Mouse (Mus musculus): ENCODE measurements around the gene Prdm11.

The Prdm11 gene

GRCm38 (mm10) chr2:92931061-92931460, 114.9 kb downstream of the Prdm11 start:
- no peak for DNase-seq (ENCODE audit: low spot score in 2 of 2)

GRCm38 (mm10) chr2:92929696-92930095, 116.3 kb downstream of the Prdm11 start:
- no peak for DNase-seq (ENCODE audit: low spot score in 2 of 2)

GRCm38 (mm10) chr2:92924677-92925259, 121.2 kb downstream of the Prdm11 start:
- no peak for DNase-seq (ENCODE audit: low spot score in 2 of 2)

- DNase-seq (ENCODE audit: low spot score in 2 of 2), result no peak
Measured at GRCm38 (mm10) chr2:92920709-92921108, 125.3 kb downstream of the Prdm11 start.

GRCm38 (mm10) chr2:92917405-92918142, 128.4 kb downstream of the Prdm11 start:
- DNase-seq (ENCODE audit: low spot score in 2 of 2), result no peak

GRCm38 (mm10) chr2:92915659-92916631, 130.0 kb downstream of the Prdm11 start:
- no peak for DNase-seq (ENCODE audit: low spot score in 2 of 2)
